Mouse (Mus musculus): ENCODE measurements at regions not wholly inside any gene's neighbourhood (a gene's known extent, or its start where the extent isn't known, plus 50 kb on each side); places are given as distances from the start of the nearest gene placed in this dataset.

- TF ChIP-seq CTCF (IDR thresholded peaks at IDR 0.05; ENCODE audit: extremely low read depth, insufficient read depth, low read length) (no peak), POLR2A (IDR thresholded peaks at IDR 0.05; ENCODE audit: extremely low read depth, insufficient read depth, low read length) (no peak)
These were observed 284.6 kb downstream of the Rapgef2 start for GRCm38 (mm10) chr3:79001754-79002153.
